Comparison of ENCODE assay signal across 8 mouse cellular contexts in genomic region chr4:136285348-136285810, GRCm38 (mm10). TPM values are rescaled to one million over a fixed set of nuclear protein-coding genes. Genes with fewer than 3 reads are reported as not detected.
DNase-seq lines count a peak whose midpoint lies in the region; ATAC-seq and TF ChIP-seq lines count a peak whose summit lies in the region.

No protein-coding gene starts in this region.

- no peaks in the 10 kb centered on the region for H3K9me3 ChIP-seq in heart, embryonic 15.5 days (replicated peaks)
- H3K9me3 ChIP-seq in liver, embryonic 14.5 days (ENCODE audit: control insufficient read depth, low read length) = peaks cover 3% of the 10 kb centered on the region
- no peaks in the 10 kb centered on the region for H3K9me3 ChIP-seq in neural tube, embryonic 11.5 days (ENCODE audit: control insufficient read depth, low read length)
- no peaks in the 10 kb centered on the region for H3K9me3 ChIP-seq in stomach, postnatal 0 days (ENCODE audit: control insufficient read depth, low read length)

- peak; percentile 88 for ATAC-seq in CD4-positive, CD25-positive, alpha-beta regulatory T cell, adult 4 months
- peak; percentile 95 for ATAC-seq in heart, embryonic 15.5 days (replicated peaks; ENCODE audit: insufficient number of reproducible peaks, insufficient read depth, low FRiP score, low read depth)
- ATAC-seq in liver, embryonic 14.5 days (ENCODE audit: insufficient read depth) = peak; percentile 92
- peak; percentile 94 for ATAC-seq in neural tube, embryonic 11.5 days (ENCODE audit: insufficient read depth, low FRiP score, low TSS enrichment)
- peak; percentile 96 for ATAC-seq in stomach, postnatal 0 days (ENCODE audit: low FRiP score, low TSS enrichment)

- DNase-seq in c-Kit-negative CD71-positive TER-119-positive erythroid progenitor cells, embryonic 14.5 days (ENCODE audit: low read depth, low spot score) = peak; percentile 85
- DNase-seq in fibroblast of lung, adult 2 months (ENCODE audit: low read depth) = peak; percentile 88
- peak; percentile 96 to 99 for DNase-seq in kidney, postnatal 25 days
- peak; percentile 89 to 92 (median 91) for DNase-seq in liver, embryonic 14.5 days (ENCODE audit: low read depth in 3 of 3, low spot score in 3 of 3)
- peak; percentile 92 for DNase-seq in neural tube, embryonic 11.5 days (ENCODE audit: low spot score)
- DNase-seq in stomach, postnatal 0 days (ENCODE audit: low spot score) = peak; percentile 94

- peak overlapping the region; percentile 75 for H3K4me3 ChIP-seq in heart, embryonic 15.5 days
- peak overlapping the region; percentile 64 to 78 for H3K4me3 ChIP-seq in liver, embryonic 14.5 days (ENCODE audit: insufficient read depth in 1 of 2, low read depth in 2 of 2, low read length in 2 of 2)
- peak overlapping the region; percentile 65 for H3K4me3 ChIP-seq in neural tube, embryonic 11.5 days (ENCODE audit: low read depth, low read length)
- peak overlapping the region; percentile 67 for H3K4me3 ChIP-seq in stomach, postnatal 0 days (ENCODE audit: low read depth, low read length)

- no peak; the same call in 1 of the 2 replicates for TF ChIP-seq CTCF in liver, embryonic 14.5 days (IDR thresholded peaks at IDR 0.05; ENCODE audit: low read depth)
- no peak for TF ChIP-seq CTCF in stomach, postnatal 0 days (IDR thresholded peaks at IDR 0.05; ENCODE audit: low read depth)

- H3K4me2 ChIP-seq in heart, embryonic 15.5 days = peak overlapping the region; percentile 91
- peak overlapping the region; percentile 82 for H3K4me2 ChIP-seq in liver, embryonic 14.5 days (ENCODE audit: low read depth)
- H3K4me2 ChIP-seq in neural tube, embryonic 11.5 days (ENCODE audit: low read depth) = peak overlapping the region; percentile 54
- peak overlapping the region; percentile 77 for H3K4me2 ChIP-seq in stomach, postnatal 0 days (replicated peaks; ENCODE audit: low read depth)

- H3K27me3 ChIP-seq in heart, embryonic 15.5 days = no peaks in the 10 kb centered on the region
- H3K27me3 ChIP-seq in liver, embryonic 14.5 days (ENCODE audit: control insufficient read depth, insufficient read depth, low read length) = no peaks in the 10 kb centered on the region; the same call in 1 of the 2 replicates
- H3K27me3 ChIP-seq in neural tube, embryonic 11.5 days (ENCODE audit: control insufficient read depth, insufficient read depth, low read length) = peaks cover 15% of the 10 kb centered on the region; the same call in 1 of the 2 replicates
- H3K27me3 ChIP-seq in stomach, postnatal 0 days (ENCODE audit: control insufficient read depth, insufficient read depth, low read length) = no peaks in the 10 kb centered on the region

- TF ChIP-seq EP300 in liver, embryonic 14.5 days (IDR thresholded peaks at IDR 0.05; ENCODE audit: low read depth) = no peak; the same call in 1 of the 2 replicates
- TF ChIP-seq EP300 in stomach, postnatal 0 days (optimal IDR thresholded peaks at IDR 0.05) = no peak

- H3K27ac ChIP-seq in heart, embryonic 15.5 days = peak overlapping the region; percentile 98
- peak overlapping the region; percentile 49 for H3K27ac ChIP-seq in liver, embryonic 14.5 days
- H3K27ac ChIP-seq in neural tube, embryonic 11.5 days (ENCODE audit: low read depth, low read length) = peak overlapping the region; percentile 85
- peak overlapping the region; percentile 95 for H3K27ac ChIP-seq in stomach, postnatal 0 days (replicated peaks)

- WGBS in heart, embryonic 15.5 days = under 1% methylated on average over 25 of the region's 25 CpGs
- 0% methylated on average over 25 of the region's 25 CpGs for WGBS in liver, embryonic 14.5 days (ENCODE audit: insufficient replicate concordance)
- WGBS in neural tube, embryonic 11.5 days = 0% methylated on average over 25 of the region's 25 CpGs
- WGBS in stomach, postnatal 0 days = 0% methylated on average over 25 of the region's 25 CpGs

- H3K4me1 ChIP-seq in heart, embryonic 15.5 days (replicated peaks) = peaks cover 46% of the 10 kb centered on the region
- H3K4me1 ChIP-seq in liver, embryonic 14.5 days (replicated peaks; ENCODE audit: control insufficient read depth in 2 of 2, insufficient read depth in 2 of 2, low read length in 1 of 2) = peaks cover 7 to 9% of the 10 kb centered on the region in 2 experiments; a peak in 2 of 4 replicates
- H3K4me1 ChIP-seq in neural tube, embryonic 11.5 days (ENCODE audit: control insufficient read depth, insufficient read depth, low read length) = peaks cover 22% of the 10 kb centered on the region
- peaks cover 2% of the 10 kb centered on the region for H3K4me1 ChIP-seq in stomach, postnatal 0 days (replicated peaks; ENCODE audit: control insufficient read depth, insufficient read depth)

- peaks cover 35% of the 10 kb centered on the region for H3K36me3 ChIP-seq in heart, embryonic 15.5 days
- H3K36me3 ChIP-seq in liver, embryonic 14.5 days (replicated peaks; ENCODE audit: control insufficient read depth, insufficient read depth, low read depth) = peaks cover 12% of the 10 kb centered on the region; the same call in 1 of the 2 replicates
- H3K36me3 ChIP-seq in neural tube, embryonic 11.5 days (ENCODE audit: control insufficient read depth, insufficient read depth, low read length) = peaks cover 9% of the 10 kb centered on the region
- H3K36me3 ChIP-seq in stomach, postnatal 0 days (ENCODE audit: control insufficient read depth, insufficient read depth, low read length) = peaks cover 19% of the 10 kb centered on the region

- H3K9ac ChIP-seq in heart, embryonic 15.5 days = peak overlapping the region; percentile 46
- H3K9ac ChIP-seq in liver, embryonic 14.5 days (replicated peaks) = peak overlapping the region; percentile 38
- H3K9ac ChIP-seq in neural tube, embryonic 11.5 days (ENCODE audit: low read length) = peak overlapping the region; percentile 76
- peak overlapping the region; percentile 52 for H3K9ac ChIP-seq in stomach, postnatal 0 days (ENCODE audit: low read length)

RNA-seq across cellular contexts. Expression of gene Zfp46, which starts 0.9 kb away (rescaled TPM):
- polyA plus RNA-seq in CD4-positive, CD25-positive, alpha-beta regulatory T cell, adult 4 months (2017; shearing (Covaris generic)) = 10 to 100 TPM in 1 of 2 experiments, 1 to 10 TPM in 1; 9.7 to 12.3 TPM
- polyA plus RNA-seq in heart, embryonic 15.5 days (2015; fragmentation: Nextera tagmentation; extraction: Ambion mirVana) = 18.3 and 21.5 TPM in 2 replicates
- polyA plus RNA-seq in liver, embryonic 14.5 days (2012; rRNA removed) = 2.6 and 2.7 TPM in 2 replicates
- polyA plus RNA-seq in liver, embryonic 14.5 days (2014; fragmentation: Nextera tagmentation; extraction: Ambion mirVana) = 2.6 and 2.9 TPM in 2 replicates
- 34.2 and 34.4 TPM in 2 replicates for polyA plus RNA-seq in neural tube, embryonic 11.5 days (2014; fragmentation: Nextera tagmentation; extraction: Ambion mirVana)
- 8.8 and 9.0 TPM in 2 replicates for polyA plus RNA-seq in stomach, postnatal 0 days (2015; fragmentation: Nextera tagmentation; extraction: Ambion mirVana)

RNA-seq across cellular contexts. Expression of gene Hnrnpr, which starts 25.4 kb away (rescaled TPM):
- 100 to 1,000 TPM in 1 of 2 experiments, 10 to 100 TPM in 1; 78.7 to 103 TPM for polyA plus RNA-seq in CD4-positive, CD25-positive, alpha-beta regulatory T cell, adult 4 months (2017; shearing (Covaris generic))
- 84.3 and 107 TPM in 2 replicates for polyA plus RNA-seq in heart, embryonic 15.5 days (2015; fragmentation: Nextera tagmentation; extraction: Ambion mirVana)
- polyA plus RNA-seq in liver, embryonic 14.5 days (2012; rRNA removed) = 21.0 and 41.5 TPM in 2 replicates
- polyA plus RNA-seq in liver, embryonic 14.5 days (2014; fragmentation: Nextera tagmentation; extraction: Ambion mirVana) = 40.7 and 48.9 TPM in 2 replicates
- polyA plus RNA-seq in neural tube, embryonic 11.5 days (2014; fragmentation: Nextera tagmentation; extraction: Ambion mirVana) = 183 and 184 TPM in 2 replicates
- polyA plus RNA-seq in stomach, postnatal 0 days (2015; fragmentation: Nextera tagmentation; extraction: Ambion mirVana) = 54.2 and 54.8 TPM in 2 replicates

RNA-seq across cellular contexts. Expression of gene Tcea3, which starts 37.9 kb away (rescaled TPM):
- polyA plus RNA-seq in CD4-positive, CD25-positive, alpha-beta regulatory T cell, adult 4 months (2017; shearing (Covaris generic)) = 1 to 10 TPM in 1 of 2 experiments, not detected in 1; 1.2 TPM
- 47.7 and 61.6 TPM in 2 replicates for polyA plus RNA-seq in heart, embryonic 15.5 days (2015; fragmentation: Nextera tagmentation; extraction: Ambion mirVana)
- polyA plus RNA-seq in liver, embryonic 14.5 days (2012; rRNA removed) = 2.3 and 4.8 TPM in 2 replicates
- 12.4 and 15.6 TPM in 2 replicates for polyA plus RNA-seq in liver, embryonic 14.5 days (2014; fragmentation: Nextera tagmentation; extraction: Ambion mirVana)
- polyA plus RNA-seq in neural tube, embryonic 11.5 days (2014; fragmentation: Nextera tagmentation; extraction: Ambion mirVana) = 6.5 and 7.4 TPM in 2 replicates
- 31.1 and 35.0 TPM in 2 replicates for polyA plus RNA-seq in stomach, postnatal 0 days (2015; fragmentation: Nextera tagmentation; extraction: Ambion mirVana)

Comparison
In these comparisons a context has a peak if more than half of its experiments do, and no peak if none do; other contexts are left out.
1. Peak in every context shown above with its lines: DNase-seq, ATAC-seq, H3K4me3 ChIP-seq and H3K27ac ChIP-seq.